Mouse (Mus musculus) macrophage (primary cell): ENCODE data around the gene Zfp446. TPM values are rescaled to one million over a fixed set of nuclear protein-coding genes. Genes with fewer than 3 reads are reported as not detected.
A peak's percentile ranks its signal among the peaks of the same experiment; 100 is the strongest.

Experiments
- H3K27ac ChIP-seq: fragments of 350-480 bp; formaldehyde crosslinking; 2 replicates; pipeline ENCODE4 v1.9.0; 2021
- H3K36me3 ChIP-seq: fragments of 350-480 bp; formaldehyde crosslinking; 2 replicates; pipeline ENCODE4 v1.9.0; 2021; ENCODE audit errors: inconsistent target
- H3K4me3 ChIP-seq: fragments of 350-480 bp; formaldehyde crosslinking; 2 replicates; pipeline ENCODE4 v1.9.0; 2021; ENCODE audit errors: inconsistent target
- H3K79me2 ChIP-seq: fragments of 350-480 bp; formaldehyde crosslinking; 2 replicates; pipeline ENCODE4 v1.9.0; 2021; ENCODE audit errors: inconsistent target
- WGBS: methylation state at CpG from one replicate; pipeline ENCODE4 v1.1.7; 2026; ENCODE audit warnings: inconsistent platforms; ENCODE audit not compliant: missing documents; 5-methylcytosine and 5-hydroxymethylcytosine counted together
- polyA plus RNA-seq: library from polyadenylated mRNA; stranded (reverse); fragments of 250-400 nt; gene quantifications from 3 replicates; pipeline ENCODE4 v1.2.4, GENCODE M21; 2018; ENCODE audit warnings: inconsistent platforms

The Zfp446 gene
- polyA plus RNA-seq, 1 experiment from 2014 or later: 1.6 TPM

GRCm38 (mm10) chr7:13001584-13001983 is 23.9 kb downstream of the Zfp446 start:
- no peak overlapping the region for H3K4me3 ChIP-seq
- WGBS: 86% methylated on average over 1 of the region's 1 CpGs
- peaks cover 2% of the 10 kb centered on the region; the same call in 1 of the 2 replicates for H3K79me2 ChIP-seq
- H3K36me3 ChIP-seq: peaks cover 12% of the 10 kb centered on the region
- H3K27ac ChIP-seq: no peak overlapping the region

DNA sequence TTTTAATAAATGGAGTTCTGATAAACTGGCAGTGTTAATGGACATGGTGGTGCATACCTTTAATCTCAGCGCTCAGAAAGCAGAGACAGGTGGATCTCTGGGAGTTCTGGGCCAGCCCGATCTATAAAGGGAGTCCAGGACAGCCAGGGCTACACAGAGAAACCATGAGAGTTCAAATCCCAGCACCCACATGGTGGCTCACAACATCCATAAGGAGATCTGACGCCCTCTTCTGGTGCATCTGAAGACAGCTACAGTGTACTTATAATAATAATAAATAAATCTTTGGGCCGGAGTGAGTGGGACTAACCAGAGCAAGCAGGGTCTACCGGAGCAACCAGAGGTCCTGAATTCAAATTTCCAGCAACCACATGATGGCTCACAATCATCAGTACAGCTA is 25.7 kb downstream of the Zfp446 start:
- peaks cover 16% of the 10 kb centered on the region for H3K79me2 ChIP-seq
- WGBS: 93% methylated on average over 5 of the region's 5 CpGs
- H3K36me3 ChIP-seq: peaks cover 17% of the 10 kb centered on the region
- H3K4me3 ChIP-seq: no peak overlapping the region
- no peak overlapping the region for H3K27ac ChIP-seq

GRCm38 (mm10) chr7:13006011-13006410 is 28.4 kb downstream of the Zfp446 start:
- peaks cover 26% of the 10 kb centered on the region for H3K79me2 ChIP-seq
- no peak overlapping the region for H3K27ac ChIP-seq
- WGBS: 95% methylated on average over 17 of the region's 17 CpGs
- peaks cover 17% of the 10 kb centered on the region for H3K36me3 ChIP-seq
- H3K4me3 ChIP-seq: no peak overlapping the region

DNA sequence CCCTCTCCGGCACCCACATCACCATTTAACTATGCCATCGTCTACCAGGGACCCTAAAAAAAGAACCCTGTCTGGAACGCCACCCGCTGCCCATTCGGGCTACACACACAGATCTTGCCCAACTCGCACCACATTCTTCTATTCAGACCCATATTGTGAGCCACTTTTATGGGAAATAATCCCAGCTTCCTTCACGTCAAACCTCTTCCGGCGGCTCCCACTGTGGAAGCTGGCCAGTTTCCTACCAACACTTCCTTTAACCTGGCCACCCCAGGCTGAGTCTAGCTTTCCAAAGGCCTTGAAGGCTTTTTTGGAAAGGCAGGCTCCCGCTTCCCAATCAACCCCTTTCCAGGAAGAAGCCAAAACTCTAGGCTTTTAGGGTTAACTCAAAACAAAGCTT is 28.9 kb downstream of the Zfp446 start:
- Histone ChIP-seq H3K27ac (no peak overlapping the region), H3K36me3 (peaks cover 17% of the 10 kb centered on the region), H3K4me3 (no peak overlapping the region), H3K79me2 (peaks cover 26% of the 10 kb centered on the region)
- WGBS: 93% methylated on average over 10 of the region's 10 CpGs

DNA sequence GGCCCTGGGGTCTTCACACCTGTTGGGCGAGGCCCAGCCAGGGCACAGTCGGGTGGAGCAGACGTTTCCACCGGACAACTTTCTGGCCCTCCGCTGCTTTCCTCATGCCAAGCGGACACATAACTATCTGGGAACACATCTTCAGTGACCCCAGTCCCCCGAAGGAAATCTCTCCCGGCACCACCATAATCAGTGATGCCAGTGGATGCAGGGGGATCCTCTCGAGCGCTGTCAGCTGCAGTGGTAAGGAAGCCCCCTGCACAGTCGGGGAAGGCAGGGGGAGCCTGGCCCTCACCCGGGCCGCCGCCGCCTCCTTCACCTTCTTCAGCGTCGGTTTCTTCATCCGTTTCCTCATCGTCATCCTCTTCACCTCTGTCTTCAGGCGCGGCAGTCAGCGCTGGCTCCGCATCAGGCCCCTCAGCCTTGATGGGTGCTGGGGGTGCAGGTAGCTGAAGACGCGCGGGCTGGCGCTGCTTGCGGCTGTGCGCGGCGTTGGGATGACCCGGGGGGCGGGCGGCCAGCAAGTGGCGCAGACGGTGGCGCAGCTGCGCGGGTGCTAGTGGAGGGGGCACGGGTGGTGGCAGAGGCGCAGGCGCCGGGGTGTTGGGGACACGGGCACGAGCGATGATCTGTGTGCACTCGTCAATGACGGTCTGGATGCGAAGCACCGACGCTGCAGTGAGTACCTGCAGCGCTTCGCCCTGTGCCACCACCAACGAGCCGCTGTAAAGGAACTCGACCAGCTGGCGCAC is 29.9 kb downstream of the Zfp446 start:
- no peak overlapping the region for H3K27ac ChIP-seq
- H3K79me2 ChIP-seq: peaks cover 26% of the 10 kb centered on the region
- H3K36me3 ChIP-seq: peaks cover 17% of the 10 kb centered on the region
- H3K4me3 ChIP-seq: no peak overlapping the region
- WGBS: 92% methylated on average over 40 of the region's 57 CpGs

GRCm38 (mm10) chr7:13009143-13010004 is 31.7 kb downstream of the Zfp446 start:
- peaks cover 17% of the 10 kb centered on the region for H3K36me3 ChIP-seq
- WGBS: under 1% methylated on average over 41 of the region's 42 CpGs
- peaks cover 26% of the 10 kb centered on the region for H3K79me2 ChIP-seq
- H3K27ac ChIP-seq: peak overlapping the region; percentile 73
- peak overlapping the region; percentile 93 for H3K4me3 ChIP-seq

- 22% methylated on average over 24 of the region's 26 CpGs for WGBS
- peaks cover 17% of the 10 kb centered on the region; the same call in 1 of the 2 replicates for H3K36me3 ChIP-seq
- peaks cover 26% of the 10 kb centered on the region for H3K79me2 ChIP-seq
- H3K27ac ChIP-seq: peak within 1 kb of the TSS; percentile 73
- peak within 1 kb of the TSS; percentile 93 for H3K4me3 ChIP-seq
Observed at GRCm38 (mm10) chr7:13010005-13010908, 32.6 kb downstream of the Zfp446 start, which contains the start of gene Zbtb45. Zbtb45 (minus strand) TSS chr7:13010034.

- Histone ChIP-seq H3K79me2 (peaks cover 7% of the 10 kb centered on the region), H3K27ac (no peak overlapping the region), H3K4me3 (no peak overlapping the region), H3K36me3 (no peaks in the 10 kb centered on the region)
- 91% methylated on average over 4 of the region's 4 CpGs for WGBS
Observed at GRCm38 (mm10) chr7:13013671-13014070, 36.0 kb downstream of the Zfp446 start.

GRCm38 (mm10) chr7:13014275-13014839 is 36.7 kb downstream of the Zfp446 start:
- WGBS: 91% methylated on average over 6 of the region's 6 CpGs
- H3K27ac ChIP-seq: no peak overlapping the region
- no peaks in the 10 kb centered on the region for H3K79me2 ChIP-seq
- no peaks in the 10 kb centered on the region for H3K36me3 ChIP-seq
- no peak overlapping the region for H3K4me3 ChIP-seq

GRCm38 (mm10) chr7:13015217-13015616 is 37.6 kb downstream of the Zfp446 start:
- Histone ChIP-seq H3K4me3 (no peak overlapping the region), H3K79me2 (no peaks in the 10 kb centered on the region), H3K27ac (no peak overlapping the region), H3K36me3 (no peaks in the 10 kb centered on the region)
- WGBS: 83% methylated on average over 1 of the region's 1 CpGs

DNA sequence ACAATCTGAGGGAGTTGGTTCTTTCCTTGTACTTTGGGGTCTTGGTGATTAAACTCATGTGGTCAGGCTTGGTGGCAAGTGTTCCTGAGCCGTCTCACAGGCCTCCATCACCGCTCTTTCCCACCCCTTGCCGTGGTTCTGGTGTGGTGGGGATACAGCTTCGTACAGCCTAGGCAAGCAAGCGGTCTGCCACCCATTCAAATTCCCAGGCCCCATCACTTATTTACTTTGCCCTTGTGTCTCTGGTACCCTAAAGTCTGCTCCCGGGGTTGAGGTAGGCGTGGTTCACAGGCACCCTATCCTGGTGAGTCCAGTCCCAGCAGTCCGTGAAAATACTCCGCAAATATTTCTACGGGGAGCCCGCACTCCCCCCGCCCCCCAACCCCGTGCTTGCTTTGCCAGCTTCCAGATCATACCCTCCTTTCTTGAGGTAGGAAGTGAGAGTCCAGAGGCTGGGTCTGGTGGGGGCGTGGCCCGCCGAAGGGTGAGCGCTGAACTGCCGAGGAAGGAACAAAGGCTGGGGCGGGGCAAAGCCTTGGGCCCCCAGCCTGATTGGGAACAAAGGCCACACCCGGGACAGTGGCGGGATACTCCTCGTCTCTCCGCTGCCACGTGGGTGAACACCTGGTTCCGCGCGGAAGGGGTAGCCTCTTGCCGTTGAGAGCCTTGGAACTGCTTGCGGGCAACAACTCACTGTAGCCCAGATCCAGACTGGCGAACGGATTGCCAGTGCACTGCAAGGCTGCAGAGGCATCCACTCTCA is 45.3 kb downstream of the Zfp446 start:
- H3K36me3 ChIP-seq: peaks cover 18% of the 10 kb centered on the region
- WGBS: 7% methylated on average over 31 of the region's 31 CpGs
- peak overlapping the region; percentile 62 for H3K27ac ChIP-seq
- peak overlapping the region; percentile 37 for H3K4me3 ChIP-seq
- H3K79me2 ChIP-seq: peaks cover 31% of the 10 kb centered on the region

DNA sequence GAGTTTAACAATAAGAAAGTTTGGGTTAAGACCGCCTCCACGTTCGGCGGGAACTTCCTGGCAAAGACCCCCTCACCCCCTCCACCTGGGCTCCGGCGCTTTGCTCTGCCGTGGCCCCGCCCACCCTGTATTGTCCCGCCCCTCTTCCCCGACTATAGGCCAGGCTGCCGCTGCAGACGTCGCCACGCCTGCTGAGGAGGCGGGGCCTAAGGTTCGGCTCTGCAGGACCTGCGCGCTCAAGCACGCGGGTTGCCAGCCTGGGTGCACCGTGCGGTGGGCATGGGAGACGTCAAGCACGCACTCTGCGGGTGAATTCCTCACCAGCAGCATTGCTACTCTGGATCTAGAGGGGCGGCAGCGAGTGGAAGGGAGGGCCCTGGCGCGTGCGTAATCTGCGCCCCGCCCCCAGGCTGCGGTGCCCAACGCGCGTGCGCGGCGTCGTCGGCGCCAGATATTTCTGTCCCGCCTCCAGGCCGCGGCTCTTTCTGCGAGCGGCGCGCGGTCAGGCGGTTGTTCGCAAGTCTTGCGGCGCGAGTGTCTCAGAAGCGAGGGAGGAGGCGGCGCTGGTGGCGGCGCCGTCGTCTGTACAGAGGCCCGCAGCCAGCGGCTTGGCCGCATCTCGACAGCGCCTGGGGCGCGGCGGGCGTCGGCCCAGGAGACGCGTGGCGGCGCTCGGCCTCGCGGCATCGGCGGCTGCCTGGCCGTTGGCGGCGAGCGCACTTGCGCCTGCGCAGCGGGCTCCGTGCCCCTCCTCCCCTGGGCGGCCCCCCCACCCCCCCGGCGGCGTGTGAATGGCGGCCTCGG is 46.5 kb downstream of the Zfp446 start:
- Histone ChIP-seq H3K79me2 (peaks cover 33% of the 10 kb centered on the region), H3K36me3 (peaks cover 30% of the 10 kb centered on the region), H3K4me3 (peak overlapping the region; percentile 37), H3K27ac (peak overlapping the region; percentile 62)
- under 1% methylated on average over 90 of the region's 95 CpGs for WGBS

GRCm38 (mm10) chr7:13024805-13025204 is 47.2 kb downstream of the Zfp446 start:
- peaks cover 33% of the 10 kb centered on the region for H3K79me2 ChIP-seq
- H3K27ac ChIP-seq: 0 out of 2 replicates have a peak overlapping the region, but pooled peaks have one; percentile 5
- peak overlapping the region; percentile 62 for H3K4me3 ChIP-seq
- H3K36me3 ChIP-seq: peaks cover 37% of the 10 kb centered on the region
- 2% methylated on average over 32 of the region's 44 CpGs for WGBS
